Mouse (Mus musculus) cortical plate, adult 2 months (tissue): ENCODE data around the gene Pfas. TPM values are rescaled to one million over a fixed set of nuclear protein-coding genes. Genes with fewer than 3 reads are reported as not detected.
A peak's percentile ranks its signal among the peaks of the same experiment; 100 is the strongest.

Source experiments
- H3K27ac ChIP-seq: fragments of 200-500 bp; 2 replicates; pipeline ENCODE4 v1.5.1; 2012; ENCODE audit warnings: low read length, control low read depth, inconsistent platforms; ENCODE audit not compliant: insufficient read depth
- H3K4me1 ChIP-seq: fragments of 200-500 bp; 2 replicates; pipeline ENCODE4 v1.6.1; 2011; ENCODE audit warnings: low read length; ENCODE audit not compliant: control insufficient read depth, insufficient read depth
- H3K4me3 ChIP-seq: fragments of 200-500 bp; 2 replicates; pipeline ENCODE4 v1.5.1; 2011; ENCODE audit warnings: mild to moderate bottlenecking, low read length, control low read depth; ENCODE audit not compliant: insufficient read depth
- CTCF ChIP-seq: fragments of 200-500 bp; IDR thresholded peaks from 2 replicates; pipeline ENCODE4 v1.5.1; 2011; ENCODE audit warnings: mild to moderate bottlenecking, control low read depth, low read length; ENCODE audit not compliant: insufficient read depth; ENCODE audit errors: extremely low read depth
- POLR2A ChIP-seq: fragments of 200-500 bp; IDR thresholded peaks from 2 replicates; pipeline ENCODE4 v1.6.1; 2011; ENCODE audit warnings: mild to moderate bottlenecking, low read length, control low read depth; ENCODE audit not compliant: insufficient read depth; ENCODE audit errors: extremely low read depth
- polyA plus RNA-seq: library from polyadenylated mRNA; depleted of rRNA; stranded (reverse); fragments of >200 nt; gene quantifications from 2 replicates; pipeline ENCODE4 v1.2.3, GENCODE M21; 2012

Gene Pfas
- polyA plus RNA-seq, 1 experiment: 17.6 TPM

- no peak overlapping the region for H3K4me3 ChIP-seq
- H3K27ac ChIP-seq: no peak overlapping the region
- H3K4me1 ChIP-seq: 0 out of 2 replicates have a peak, but pooled peaks cover 1% of the 10 kb centered on the region
- TF ChIP-seq CTCF: no peak
- no peak for TF ChIP-seq POLR2A
These were observed 29.9 kb upstream of the Pfas start for GRCm38 (mm10) chr11:69038173-69038572.

- H3K27ac ChIP-seq: peak overlapping the region; percentile 20; the same call in 1 of the 2 replicates
- H3K4me1 ChIP-seq: 0 out of 2 replicates have a peak, but pooled peaks cover 1% of the 10 kb centered on the region
- H3K4me3 ChIP-seq: peak overlapping the region; percentile 73
- TF ChIP-seq CTCF (no peak), POLR2A (no peak)
These were observed 29.2 kb upstream of the Pfas start for GRCm38 (mm10) chr11:69037231-69038061.

- TF ChIP-seq POLR2A (0 out of 2 replicates have a peak, but pooled peaks have one; percentile 23), CTCF (no peak)
- Histone ChIP-seq H3K4me1 (0 out of 2 replicates have a peak, but pooled peaks cover 1% of the 10 kb centered on the region), H3K4me3 (peak overlapping the region; percentile 73), H3K27ac (peak overlapping the region; percentile 20; the same call in 1 of the 2 replicates)
These were observed 28.4 kb upstream of the Pfas start for GRCm38 (mm10) chr11:69036486-69037230.

GRCm38 (mm10) chr11:69035849-69036248 is 27.6 kb upstream of the Pfas start:
- Histone ChIP-seq H3K4me1 (0 out of 2 replicates have a peak, but pooled peaks cover 1% of the 10 kb centered on the region), H3K27ac (peak overlapping the region; percentile 14), H3K4me3 (no peak overlapping the region; the same call in 1 of the 2 replicates)
- peak; percentile 58; the same call in 1 of the 2 replicates for TF ChIP-seq POLR2A
- TF ChIP-seq CTCF: peak; percentile 75

- Histone ChIP-seq H3K4me1 (0 out of 2 replicates have a peak, but pooled peaks cover 1% of the 10 kb centered on the region), H3K4me3 (no peak overlapping the region), H3K27ac (peak overlapping the region; percentile 14)
- TF ChIP-seq POLR2A (no peak), CTCF (no peak)
These were observed 27.2 kb upstream of the Pfas start for GRCm38 (mm10) chr11:69035411-69035810.

- Histone ChIP-seq H3K4me1 (0 out of 2 replicates have a peak, but pooled peaks cover 1% of the 10 kb centered on the region), H3K27ac (no peak overlapping the region), H3K4me3 (no peak overlapping the region)
These were observed 26.3 kb upstream of the Pfas start for GRCm38 (mm10) chr11:69034585-69034984.

GRCm38 (mm10) chr11:69033552-69033951 is 25.3 kb upstream of the Pfas start:
- 0 out of 2 replicates have a peak, but pooled peaks cover 1% of the 10 kb centered on the region for H3K4me1 ChIP-seq
- no peak overlapping the region for H3K4me3 ChIP-seq
- TF ChIP-seq CTCF (no peak), POLR2A (no peak)
- no peak overlapping the region for H3K27ac ChIP-seq

More at GRCm38 (mm10) chr11:69034585-69034984, 26.3 kb upstream of the Pfas start:
- TF ChIP-seq POLR2A (no peak), CTCF (no peak)

- Histone ChIP-seq H3K27ac (no peak overlapping the region), H3K4me3 (no peak overlapping the region), H3K4me1 (no peaks in the 10 kb centered on the region)
- TF ChIP-seq POLR2A (no peak), CTCF (peak; percentile 32)
These were observed 20.5 kb upstream of the Pfas start for GRCm38 (mm10) chr11:69028805-69029204.

GRCm38 (mm10) chr11:69026562-69026961 is 18.3 kb upstream of the Pfas start:
- Histone ChIP-seq H3K27ac (no peak overlapping the region), H3K4me3 (no peak overlapping the region), H3K4me1 (no peaks in the 10 kb centered on the region)
- TF ChIP-seq CTCF: no peak
- TF ChIP-seq POLR2A: no peak
